Mouse (Mus musculus) testis, postnatal 10 days (tissue): Measurements from ENCODE around the gene Bcas3.
A peak's percentile ranks its signal among the peaks of the same experiment; 100 is the strongest.
"Not testable (repeated sequence)": the region's sequence is repeated elsewhere in the genome, so short reads cannot be mapped to it uniquely, and the experiment has no call there.

Experiments used
- DNase-seq: peaks from one replicate; pipeline ENCODE4 v3.0.0; 2021; ENCODE audit warnings: low spot score

Gene Bcas3

GRCm38 (mm10) chr11:85482737-85483467, 129.9 kb downstream of the Bcas3 start:
- peak; percentile 49 for DNase-seq

- no peak for DNase-seq
Observed at GRCm38 (mm10) chr11:85485197-85485940, 132.4 kb downstream of the Bcas3 start.

GRCm38 (mm10) chr11:85487501-85487900, 134.5 kb downstream of the Bcas3 start:
- DNase-seq = no peak

GRCm38 (mm10) chr11:85492231-85492630, 139.3 kb downstream of the Bcas3 start:
- DNase-seq = no peak

GRCm38 (mm10) chr11:85492666-85493065, 139.7 kb downstream of the Bcas3 start:
- no peak for DNase-seq

- DNase-seq = no peak
Observed at GRCm38 (mm10) chr11:85499561-85499960, 146.6 kb downstream of the Bcas3 start.

- DNase-seq = no peak
Observed at GRCm38 (mm10) chr11:85502031-85502430, 149.1 kb downstream of the Bcas3 start.

GRCm38 (mm10) chr11:85504812-85505211, 151.8 kb downstream of the Bcas3 start:
- not testable (repeated sequence) for DNase-seq

GRCm38 (mm10) chr11:85505811-85506210, 152.8 kb downstream of the Bcas3 start:
- DNase-seq = no peak

- no peak for DNase-seq
Observed at GRCm38 (mm10) chr11:85509334-85509733, 156.4 kb downstream of the Bcas3 start.

GRCm38 (mm10) chr11:85511270-85511904, 158.4 kb downstream of the Bcas3 start:
- no peak for DNase-seq

GRCm38 (mm10) chr11:85516724-85517123, 163.8 kb downstream of the Bcas3 start:
- DNase-seq = no peak

GRCm38 (mm10) chr11:85518025-85518756, 165.2 kb downstream of the Bcas3 start:
- DNase-seq = no peak

GRCm38 (mm10) chr11:85520236-85520635, 167.3 kb downstream of the Bcas3 start:
- no peak for DNase-seq

GRCm38 (mm10) chr11:85520996-85521395, 168.0 kb downstream of the Bcas3 start:
- no peak for DNase-seq

GRCm38 (mm10) chr11:85523646-85524045, 170.7 kb downstream of the Bcas3 start:
- no peak for DNase-seq

GRCm38 (mm10) chr11:85524186-85524585, 171.2 kb downstream of the Bcas3 start:
- peak; percentile 83 for DNase-seq

GRCm38 (mm10) chr11:85524841-85525500, 172.0 kb downstream of the Bcas3 start:
- peak; percentile 55 for DNase-seq

GRCm38 (mm10) chr11:85525501-85525885, 172.5 kb downstream of the Bcas3 start:
- no peak for DNase-seq

GRCm38 (mm10) chr11:85525979-85526775, 173.2 kb downstream of the Bcas3 start:
- no peak for DNase-seq

- no peak for DNase-seq
Observed at GRCm38 (mm10) chr11:85527261-85527660, 174.3 kb downstream of the Bcas3 start.
